Mouse (Mus musculus) stomach, embryonic 15.5 days (tissue): ENCODE measurements around the gene Vars. TPM values are rescaled to one million over a fixed set of nuclear protein-coding genes. Genes with fewer than 3 reads are reported as not detected.
"Not testable (repeated sequence)": the region's sequence is repeated elsewhere in the genome, so short reads cannot be mapped to it uniquely, and the experiment has no call there.

Experiments used
- ATAC-seq: fragments of 200-750 bp; cut with Nextera tagmentation; 2 replicates; pipeline ENCODE4 v1.8.0; 2017; ENCODE audit warnings: low read depth, moderate number of reproducible peaks, moderate TSS enrichment; ENCODE audit not compliant: insufficient read depth, low FRiP score
- H3K27ac ChIP-seq: fragments of 300-500 bp; sonication (generic); 2 replicates; pipeline ENCODE4 v1.5.1; 2015; ENCODE audit warnings: mild to moderate bottlenecking, inconsistent platforms
- H3K27me3 ChIP-seq: fragments of 300-500 bp; sonication (generic); replicated peaks from 2 replicates; pipeline ENCODE4 v1.6.1; 2015; ENCODE audit warnings: inconsistent platforms
- H3K36me3 ChIP-seq: fragments of 300-500 bp; sonication (generic); 2 replicates; pipeline ENCODE4 v1.6.1; 2015; ENCODE audit warnings: inconsistent platforms
- H3K4me1 ChIP-seq: fragments of 300-500 bp; sonication (generic); 2 replicates; pipeline ENCODE4 v1.6.1; 2015; ENCODE audit warnings: inconsistent platforms
- H3K4me2 ChIP-seq: fragments of 300-500 bp; sonication (generic); 2 replicates; pipeline ENCODE4 v1.6.1; 2015; ENCODE audit warnings: mild to moderate bottlenecking, inconsistent platforms
- H3K4me3 ChIP-seq: fragments of 300-500 bp; sonication (generic); replicated peaks from 2 replicates; pipeline ENCODE4 v1.5.1; 2015; ENCODE audit warnings: inconsistent platforms
- H3K9ac ChIP-seq: fragments of 300-500 bp; sonication (generic); 2 replicates; pipeline ENCODE4 v1.6.1; 2015; ENCODE audit warnings: inconsistent platforms
- H3K9me3 ChIP-seq: fragments of 300-500 bp; sonication (generic); 2 replicates; pipeline ENCODE4 v1.6.1; 2016; ENCODE audit warnings: inconsistent platforms
- WGBS: fragments of 180-500 bp; shearing (Covaris S2); methylation state at CpG from one replicate; pipeline ENCODE4 v1.1.7; 2015; 5-methylcytosine and 5-hydroxymethylcytosine counted together
- polyA plus RNA-seq: library from polyadenylated mRNA; unstranded; fragments of >200 nt; fragmentation: Nextera tagmentation; extraction: Ambion mirVana; gene quantifications from 2 replicates; pipeline ENCODE4 v1.2.1, GENCODE M21; 2015

Vars gene
- polyA plus RNA-seq, 1 experiment from 2014 or later, result 119 TPM

DNA sequence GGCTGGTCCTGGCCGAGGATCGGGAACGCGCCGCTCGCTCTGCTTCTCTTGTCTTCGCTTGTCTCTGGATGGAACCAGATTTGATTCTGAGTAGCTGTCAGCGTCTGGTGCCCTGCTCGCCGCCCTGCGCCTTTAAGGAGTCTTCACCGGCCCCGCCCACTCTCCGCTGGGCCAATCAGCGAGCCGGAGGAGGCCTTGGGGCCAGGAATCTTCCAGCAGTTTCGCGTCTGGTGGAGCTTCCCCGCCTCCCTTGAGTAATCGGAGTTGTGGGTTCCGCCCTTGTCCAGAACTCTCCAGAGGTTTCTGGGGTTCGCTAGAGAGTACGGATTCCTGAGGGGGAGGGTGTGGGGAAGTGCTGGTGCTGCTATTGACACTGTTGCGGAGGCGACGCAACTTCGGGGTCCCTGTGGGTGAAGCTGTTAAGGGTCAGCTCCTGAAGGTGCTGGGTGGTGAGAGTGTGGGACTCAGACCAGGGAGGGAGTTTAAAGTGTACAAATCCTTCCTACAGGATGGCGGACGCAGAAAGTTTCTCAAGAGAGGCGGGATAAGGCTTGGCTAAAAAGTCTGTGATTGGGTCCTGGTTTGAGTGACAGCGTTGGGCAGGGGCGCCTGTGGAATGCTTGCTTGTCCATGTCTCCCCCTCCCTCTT, 41.5 kb upstream of the Vars start, which contains the start of gene Hspa1b:
Gene Hspa1b (minus strand): TSS at position 109 of the 649 bp plus-strand sequence.
- not testable (repeated sequence) for H3K4me1 ChIP-seq
- peak within 1 kb of the TSS; percentile 56 for H3K4me3 ChIP-seq
- ATAC-seq, result peak; percentile 90

DNA sequence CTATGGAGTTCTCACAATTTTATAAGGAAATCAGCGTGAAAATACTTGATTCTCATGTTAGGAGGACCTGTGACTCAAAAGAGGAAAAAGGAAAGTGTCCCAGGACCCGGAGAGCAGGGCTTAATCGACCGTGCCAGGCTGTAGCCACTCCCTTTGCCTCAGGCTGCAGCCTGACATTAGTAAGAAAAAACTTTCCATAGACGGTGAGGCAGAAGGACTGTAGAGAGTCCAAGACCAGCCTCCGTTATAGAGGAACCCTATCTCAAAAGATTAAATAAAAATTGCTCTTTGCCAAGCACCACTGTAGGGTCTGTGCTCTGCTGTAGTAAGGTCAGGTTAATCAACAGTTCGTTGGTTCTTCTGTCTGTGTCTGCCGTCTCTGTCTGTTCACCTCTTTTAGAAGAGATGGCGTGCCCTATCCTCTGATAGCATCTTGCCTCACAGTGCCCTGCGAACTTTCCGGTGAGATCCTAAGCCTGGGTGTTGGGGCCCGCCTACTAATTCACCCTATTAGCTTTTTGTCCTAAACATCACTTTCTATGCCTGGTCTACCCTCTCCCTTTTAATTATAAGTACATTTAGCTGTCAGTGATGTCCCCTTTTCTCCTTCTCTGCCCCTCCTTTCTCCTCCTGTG, 40.8 kb upstream of the Vars start:
- H3K9me3 ChIP-seq, result no peaks in the 10 kb centered on the region
- no peak overlapping the region; the same call in 1 of the 2 replicates for H3K9ac ChIP-seq
- H3K4me3 ChIP-seq, result peak overlapping the region; percentile 56
- 14% methylated on average over 12 of the region's 12 CpGs for WGBS
- peak overlapping the region; percentile 99 for H3K27ac ChIP-seq
- no peaks in the 10 kb centered on the region for H3K27me3 ChIP-seq
- no peak for ATAC-seq
- H3K36me3 ChIP-seq, result no peaks in the 10 kb centered on the region
- peaks cover 13% of the 10 kb centered on the region; the same call in 1 of the 2 replicates for H3K4me1 ChIP-seq
- H3K4me2 ChIP-seq, result peak overlapping the region; percentile 63

More for the DNA sequence above, 41.5 kb upstream of the Vars start, which contains the start of gene Hspa1b:
- H3K4me2 ChIP-seq, result peak within 1 kb of the TSS; percentile 63
- not testable (repeated sequence) for H3K9me3 ChIP-seq, H3K36me3 ChIP-seq, H3K27me3 ChIP-seq
- H3K27ac ChIP-seq, result peak within 1 kb of the TSS; percentile 99
- peak within 1 kb of the TSS; percentile 56; the same call in 1 of the 2 replicates for H3K9ac ChIP-seq
- under 1% methylated on average over 29 of the region's 32 CpGs for WGBS

DNA sequence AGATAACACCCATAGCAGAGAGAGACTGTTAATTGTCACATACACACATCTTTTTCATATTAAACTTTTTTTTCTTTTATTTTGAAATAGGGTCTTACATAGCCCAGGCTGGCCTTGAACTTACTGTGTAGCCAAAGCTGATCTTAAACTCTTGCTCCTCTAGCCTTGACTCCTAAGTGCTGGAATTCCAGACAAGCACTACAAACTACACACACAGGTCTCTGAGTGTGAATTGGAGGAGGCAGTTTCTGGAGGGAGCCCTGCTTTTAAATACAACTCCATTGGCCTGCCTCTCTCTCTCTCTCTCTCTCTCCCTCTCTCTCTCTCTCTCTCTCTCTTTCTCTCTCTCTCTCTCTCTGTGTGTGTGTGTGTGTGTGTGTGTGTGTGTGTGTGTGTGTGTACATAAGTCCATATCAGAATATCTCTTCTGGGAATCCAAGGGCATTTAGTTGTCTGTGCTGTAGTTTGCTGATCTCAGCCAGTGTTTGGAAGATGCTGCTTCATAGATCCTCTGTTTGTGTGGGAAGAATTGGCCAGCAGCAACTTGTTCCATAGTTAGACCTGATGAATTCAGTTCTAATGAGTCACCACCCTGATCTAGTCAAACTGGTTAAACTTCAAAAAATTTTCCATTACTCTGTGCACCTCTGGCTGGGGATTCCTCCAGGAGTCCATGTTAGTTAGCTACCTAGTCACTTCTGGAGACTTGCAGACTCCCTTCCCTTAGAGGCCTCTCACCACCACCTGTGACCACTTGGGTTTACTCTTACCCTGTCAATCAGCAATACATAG, 39.9 kb upstream of the Vars start:
- no peak overlapping the region for H3K9ac ChIP-seq
- H3K4me1 ChIP-seq, result peaks cover 13% of the 10 kb centered on the region; the same call in 1 of the 2 replicates
- no peaks in the 10 kb centered on the region for H3K27me3 ChIP-seq
- ATAC-seq, result no peak
- no peak overlapping the region for H3K4me2 ChIP-seq
- H3K27ac ChIP-seq, result peak overlapping the region; percentile 99; the same call in 1 of the 2 replicates
- no peaks in the 10 kb centered on the region for H3K36me3 ChIP-seq
- no peak overlapping the region for H3K4me3 ChIP-seq
- H3K9me3 ChIP-seq, result no peaks in the 10 kb centered on the region

DNA sequence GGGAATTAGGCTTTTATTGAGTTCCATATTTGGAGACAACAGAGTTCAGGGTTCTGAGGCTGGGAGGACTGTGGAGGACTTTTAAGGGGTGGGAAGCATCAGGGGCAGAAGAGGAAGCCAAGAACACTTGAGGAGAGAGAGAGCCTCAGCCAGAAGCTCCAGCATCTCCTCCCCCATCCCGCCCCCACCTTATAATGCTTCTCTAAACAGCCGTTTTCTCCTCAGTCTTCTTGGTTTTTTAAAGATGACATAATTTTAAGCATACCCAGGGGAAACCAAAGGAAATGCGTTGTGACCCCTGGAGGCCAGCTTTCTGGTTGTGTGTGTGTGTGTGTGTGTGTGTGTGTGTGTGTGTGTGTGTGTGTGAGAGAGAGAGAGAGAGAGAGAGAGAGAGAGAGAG, 38.7 kb upstream of the Vars start:
- WGBS, result 36% methylated on average over 3 of the region's 3 CpGs
- no peak overlapping the region for H3K4me2 ChIP-seq
- no peaks in the 10 kb centered on the region for H3K36me3 ChIP-seq
- H3K27me3 ChIP-seq, result no peaks in the 10 kb centered on the region
- no peak overlapping the region for H3K4me3 ChIP-seq
- H3K27ac ChIP-seq, result peak overlapping the region; percentile 71; the same call in 1 of the 2 replicates
- H3K9me3 ChIP-seq, result no peaks in the 10 kb centered on the region
- no peak for ATAC-seq
- H3K9ac ChIP-seq, result no peak overlapping the region
- H3K4me1 ChIP-seq, result peaks cover 13% of the 10 kb centered on the region; the same call in 1 of the 2 replicates

DNA sequence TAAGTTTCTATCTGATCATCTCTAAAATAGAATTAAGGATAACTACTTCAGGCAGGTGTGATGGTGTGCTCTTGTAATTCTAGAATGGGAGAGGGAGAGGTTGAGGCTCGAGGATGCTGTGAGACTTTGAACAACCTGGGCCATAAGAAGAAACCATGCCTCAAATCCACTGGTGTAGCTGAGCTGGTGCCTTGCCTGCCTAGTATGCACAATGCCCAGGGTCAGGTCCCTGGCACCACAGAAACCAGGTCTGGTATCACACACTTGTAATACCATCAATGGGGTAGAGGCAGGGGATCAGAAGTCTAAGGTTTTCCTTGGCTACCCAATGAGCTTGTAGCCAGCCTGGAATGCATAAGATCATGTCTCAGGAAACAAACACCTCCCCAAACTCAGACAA, 37.9 kb upstream of the Vars start:
- Histone ChIP-seq H3K4me3 (no peak overlapping the region), H3K9me3 (no peaks in the 10 kb centered on the region), H3K27ac (peak overlapping the region; percentile 40; the same call in 1 of the 2 replicates), H3K4me2 (no peak overlapping the region), H3K27me3 (peaks cover 3% of the 10 kb centered on the region), H3K9ac (no peak overlapping the region), H3K36me3 (no peaks in the 10 kb centered on the region), H3K4me1 (peaks cover 13% of the 10 kb centered on the region; the same call in 1 of the 2 replicates)
- WGBS, result 58% methylated on average over 1 of the region's 1 CpGs
- ATAC-seq, result no peak

DNA sequence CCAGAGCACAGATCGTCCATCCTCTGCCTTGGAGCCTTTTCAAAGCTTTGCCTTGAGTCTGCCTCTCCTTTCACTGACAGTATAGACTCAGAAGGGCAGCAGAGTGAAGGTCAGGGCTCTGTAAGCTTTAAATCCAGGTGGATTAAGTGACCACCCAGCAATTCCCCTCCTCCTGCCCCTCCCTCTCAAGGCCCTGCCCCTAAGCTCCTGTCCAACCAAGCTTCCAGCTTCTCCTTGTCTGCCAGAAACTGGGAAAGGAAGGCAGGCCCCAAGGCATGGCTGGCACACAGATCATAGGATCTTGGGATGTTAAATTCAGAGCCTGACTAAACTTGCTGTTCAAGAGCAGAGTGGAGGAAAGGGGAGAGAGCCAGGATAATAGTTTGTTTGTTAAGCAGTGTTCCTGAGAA, 36.1 kb upstream of the Vars start:
- 28% methylated on average over 1 of the region's 1 CpGs for WGBS

DNA sequence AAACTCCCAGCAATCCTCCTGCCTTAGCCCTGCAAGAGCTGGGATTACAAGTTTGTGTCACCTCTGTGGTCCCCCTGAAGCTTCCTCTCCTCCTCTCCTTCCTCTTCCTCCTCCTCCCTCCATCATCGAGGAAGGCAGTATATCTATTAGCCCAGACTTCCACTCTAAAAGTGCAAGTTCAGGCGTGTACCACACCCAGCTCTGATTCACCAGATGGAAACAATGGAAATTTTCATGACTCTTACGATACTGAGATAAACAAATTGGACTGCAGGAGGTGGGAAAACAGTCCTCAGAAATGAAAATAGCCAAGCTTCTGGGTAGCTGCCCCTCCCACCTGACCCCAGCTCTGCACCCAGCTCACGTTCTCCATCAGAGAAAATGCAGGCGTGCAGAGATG, 35.2 kb upstream of the Vars start:
- Histone ChIP-seq H3K27me3 (peaks cover 17% of the 10 kb centered on the region), H3K27ac (peak overlapping the region; percentile 27; the same call in 1 of the 2 replicates), H3K9ac (no peak overlapping the region), H3K4me1 (0 out of 2 replicates have a peak, but pooled peaks cover 6% of the 10 kb centered on the region), H3K4me2 (no peak overlapping the region), H3K9me3 (no peaks in the 10 kb centered on the region), H3K36me3 (no peaks in the 10 kb centered on the region), H3K4me3 (no peak overlapping the region)
- WGBS, result 58% methylated on average over 5 of the region's 5 CpGs
- ATAC-seq, result no peak

More for the DNA sequence above, 36.1 kb upstream of the Vars start:
- Histone ChIP-seq H3K4me1 (peaks cover 13% of the 10 kb centered on the region; the same call in 1 of the 2 replicates), H3K4me3 (no peak overlapping the region), H3K27ac (peak overlapping the region; percentile 27), H3K9me3 (no peaks in the 10 kb centered on the region), H3K4me2 (no peak overlapping the region), H3K36me3 (no peaks in the 10 kb centered on the region), H3K9ac (no peak overlapping the region), H3K27me3 (peaks cover 15% of the 10 kb centered on the region)
- ATAC-seq, result no peak

DNA sequence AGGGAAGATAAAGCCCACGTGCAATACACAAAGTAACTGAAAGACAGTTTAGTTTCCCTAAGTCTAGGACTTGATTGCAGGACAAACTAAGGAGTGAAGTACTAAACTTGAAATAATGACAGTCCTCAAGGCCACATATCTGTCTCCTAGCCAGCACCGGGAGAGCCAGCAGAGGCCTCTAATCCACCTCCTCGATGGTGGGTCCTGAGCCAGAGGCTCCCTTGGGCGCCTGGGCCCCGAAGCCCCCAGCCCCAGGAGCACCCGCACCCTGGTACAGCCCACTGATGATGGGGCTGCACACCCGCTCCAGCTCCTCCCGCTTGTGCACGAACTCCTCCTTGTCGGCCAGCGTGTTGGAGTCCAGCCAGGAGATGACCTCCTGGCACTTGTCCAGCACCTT, 31.0 kb upstream of the Vars start, which contains the start of gene Gm20481:
Gene Gm20481 (plus strand): TSS at position 91 of the 400 bp plus-strand sequence.
- ATAC-seq, result not testable (repeated sequence)

DNA sequence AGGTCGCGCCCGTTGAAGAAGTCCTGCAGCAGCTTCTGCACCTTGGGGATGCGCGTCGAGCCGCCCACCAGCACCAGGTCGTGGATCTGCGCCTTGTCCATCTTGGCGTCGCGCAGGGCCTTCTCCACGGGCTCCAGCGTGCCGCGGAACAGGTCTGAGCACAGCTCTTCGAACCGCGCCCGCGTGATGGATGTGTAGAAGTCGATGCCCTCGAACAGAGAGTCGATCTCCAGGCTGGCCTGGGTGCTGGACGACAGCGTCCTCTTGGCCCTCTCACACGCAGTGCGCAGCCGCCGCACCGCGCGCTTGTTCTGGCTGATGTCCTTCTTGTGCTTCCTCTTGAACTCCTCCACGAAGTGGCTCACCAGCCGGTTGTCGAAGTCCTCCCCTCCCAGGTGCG, 29.9 kb upstream of the Vars start:
- H3K27ac ChIP-seq, ATAC-seq, H3K36me3 ChIP-seq, H3K4me2 ChIP-seq, H3K9ac ChIP-seq, H3K4me3 ChIP-seq, H3K4me1 ChIP-seq, H3K9me3 ChIP-seq: not testable (repeated sequence)
- peaks cover 17% of the 10 kb centered on the region for H3K27me3 ChIP-seq
- WGBS, result 41% methylated on average over 15 of the region's 37 CpGs

More for the DNA sequence above, 31.0 kb upstream of the Vars start, which contains the start of gene Gm20481:
- H3K9me3 ChIP-seq, H3K27ac ChIP-seq, H3K36me3 ChIP-seq, H3K4me3 ChIP-seq, H3K9ac ChIP-seq, H3K4me2 ChIP-seq, H3K4me1 ChIP-seq: not testable (repeated sequence)
- WGBS, result 57% methylated on average over 7 of the region's 11 CpGs
- peaks cover 17% of the 10 kb centered on the region for H3K27me3 ChIP-seq

DNA sequence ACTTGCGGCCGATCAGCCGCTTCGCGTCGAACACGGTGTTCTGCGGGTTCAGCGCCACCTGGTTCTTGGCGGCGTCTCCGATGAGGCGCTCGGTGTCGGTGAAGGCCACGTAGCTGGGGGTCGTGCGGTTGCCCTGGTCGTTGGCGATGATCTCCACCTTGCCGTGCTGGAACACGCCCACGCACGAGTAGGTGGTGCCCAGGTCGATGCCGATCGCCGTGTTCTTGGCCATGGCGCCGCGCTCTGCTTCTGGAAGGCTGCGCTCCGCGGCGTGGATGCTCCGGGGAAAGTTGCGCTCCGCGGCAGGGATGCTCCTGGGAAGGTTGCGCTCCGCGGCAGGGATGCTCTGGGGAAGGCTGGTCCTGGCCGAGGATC, 29.1 kb upstream of the Vars start:
- H3K27ac ChIP-seq, H3K9ac ChIP-seq, H3K4me1 ChIP-seq, H3K9me3 ChIP-seq, H3K36me3 ChIP-seq: not testable (repeated sequence)
- peaks cover 17% of the 10 kb centered on the region for H3K27me3 ChIP-seq
- 0 out of 2 replicates have a peak, but pooled peaks have one; percentile 5 for ATAC-seq
- 4% methylated on average over 28 of the region's 43 CpGs for WGBS
- H3K4me3 ChIP-seq, result peak overlapping the region; percentile 39
- H3K4me2 ChIP-seq, result peak overlapping the region; percentile 72

DNA sequence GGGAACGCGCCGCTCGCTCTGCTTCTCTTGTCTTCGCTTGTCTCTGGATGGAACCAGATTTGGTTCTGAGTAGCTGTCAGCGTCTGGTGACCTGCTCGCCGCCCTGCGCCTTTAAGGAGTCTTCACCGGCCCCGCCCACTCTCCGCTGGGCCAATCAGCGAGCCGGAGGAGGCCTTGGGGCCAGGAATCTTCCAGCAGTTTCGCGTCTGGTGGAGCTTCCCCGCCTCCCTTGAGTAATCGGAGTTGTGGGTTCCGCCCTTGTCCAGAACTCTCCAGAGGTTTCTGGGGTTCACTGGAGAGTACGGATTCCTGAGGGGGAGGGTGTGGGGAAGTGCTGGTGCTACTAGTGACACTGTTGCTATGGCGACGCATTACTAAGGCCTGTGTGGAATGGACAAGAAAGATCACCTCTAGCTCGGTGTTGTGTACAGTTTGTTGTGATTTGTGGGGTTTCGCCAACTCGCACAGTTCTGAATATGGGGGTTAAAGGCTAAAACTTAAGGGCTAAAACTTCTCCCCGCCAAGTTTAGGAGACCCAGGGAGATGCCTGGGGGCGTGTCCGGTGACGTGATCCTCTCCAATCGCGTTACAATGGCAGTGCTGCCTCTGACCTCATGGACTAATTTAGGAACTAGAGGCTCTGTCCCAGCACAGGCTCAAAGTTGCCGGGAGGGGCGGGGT, 28.6 kb upstream of the Vars start, which contains the start of the genes Hspa1a and Hspa1l:
Gene Hspa1a (minus strand): TSS at position 88 of the 681 bp plus-strand sequence.
Gene Hspa1l (plus strand): TSS at position 635 of the 681 bp plus-strand sequence.
- H3K4me1 ChIP-seq, H3K36me3 ChIP-seq, H3K9ac ChIP-seq, H3K9me3 ChIP-seq: not testable (repeated sequence)
- peak within 1 kb of the TSS; percentile 72 for H3K4me2 ChIP-seq
- ATAC-seq, result peak; percentile 95
- peak within 1 kb of the TSS; percentile 39 for H3K4me3 ChIP-seq
- H3K27me3 ChIP-seq, result peaks cover 17% of the 10 kb centered on the region
- WGBS, result 1% methylated on average over 31 of the region's 33 CpGs
- 0 out of 2 replicates have a peak within 1 kb of the TSS, but pooled peaks have one; percentile 40 for H3K27ac ChIP-seq
